Comparison of ENCODE assay signal across 21 mouse cellular contexts in genomic region chr1:162567351-162567750, GRCm38 (mm10). TPM values are rescaled to one million over a fixed set of nuclear protein-coding genes. Genes with fewer than 3 reads are reported as not detected.
DNase-seq lines count a peak whose midpoint lies in the region; ATAC-seq and TF ChIP-seq lines count a peak whose summit lies in the region.
"Had no signal": no experiment of that assay in that cellular context is flagged by ENCODE, and none has a peak within 500 bp of the region (broad histone marks: within the 10 kb centered on the region; RNA-seq: fewer than 3 reads in every experiment).

No protein-coding gene starts in this region.

- H3K79me2 ChIP-seq in CH12.LX (replicated peaks; ENCODE audit: control insufficient read depth, extremely low read depth, insufficient read depth, poor library complexity, severe bottlenecking): peaks cover 14% of the 10 kb centered on the region

- no peak overlapping the region for H3K4me3 ChIP-seq in CH12.LX (replicated peaks in 1 of 3; ENCODE audit: low read depth in 2 of 3, low read length in 2 of 3, poor library complexity in 1 of 3)
- H3K4me3 ChIP-seq in embryonic facial prominence, embryonic 10.5 days: no peak overlapping the region
- H3K4me3 ChIP-seq in limb, embryonic 12.5 days (replicated peaks): no peak overlapping the region
- no peak overlapping the region for H3K4me3 ChIP-seq in intestine, embryonic 15.5 days (replicated peaks)
- H3K4me3 ChIP-seq: forebrain, embryonic 12.5 days; heart, adult 2 months had no signal

- H3K9ac ChIP-seq in CH12.LX (ENCODE audit: insufficient read depth, low read depth): no peak overlapping the region
- no peak overlapping the region for H3K9ac ChIP-seq in limb, embryonic 12.5 days (replicated peaks)
- no peak overlapping the region for H3K9ac ChIP-seq in intestine, embryonic 15.5 days
- H3K9ac ChIP-seq: forebrain, embryonic 12.5 days had no signal

- peaks cover 0 to 2% of the 10 kb centered on the region in 2 experiments for H3K36me3 ChIP-seq in CH12.LX (replicated peaks in 1 of 2; ENCODE audit: control insufficient read depth in 1 of 2, insufficient read depth in 1 of 2, low read length in 1 of 2)
- no peaks in the 10 kb centered on the region for H3K36me3 ChIP-seq in embryonic facial prominence, embryonic 10.5 days (replicated peaks)
- no peaks in the 10 kb centered on the region for H3K36me3 ChIP-seq in limb, embryonic 12.5 days
- no peaks in the 10 kb centered on the region for H3K36me3 ChIP-seq in intestine, embryonic 15.5 days
- H3K36me3 ChIP-seq: forebrain, embryonic 12.5 days had no signal

- WGBS in embryonic facial prominence, embryonic 10.5 days: 31% methylated on average over 3 of the region's 3 CpGs
- WGBS in limb, embryonic 12.5 days: 26% methylated on average over 3 of the region's 3 CpGs
- WGBS in intestine, embryonic 15.5 days: 41% methylated on average over 3 of the region's 3 CpGs

- no peak for TF ChIP-seq CTCF in CH12.LX (conservative IDR thresholded peaks at IDR 0.05 in 1 of 2, IDR thresholded peaks at IDR 0.05 in 1 of 2; ENCODE audit: low read depth in 2 of 2, low read length in 2 of 2)

- TF ChIP-seq RAD21 in CH12.LX (IDR thresholded peaks at IDR 0.05; ENCODE audit: low read depth, low read length): no peak

- no peak for ATAC-seq in limb, embryonic 12.5 days (ENCODE audit: insufficient number of reproducible peaks, insufficient read depth, low FRiP score, low TSS enrichment, low read depth)
- ATAC-seq in intestine, embryonic 15.5 days: no peak
- ATAC-seq: activated CD4-positive, CD25-positive, alpha-beta regulatory T cell, adult 4 months; Patski had no signal

- DNase-seq in CH12.LX (ENCODE audit: extremely low read depth) (no peak), NIH3T3 (ENCODE audit: low read depth) (peak; percentile 12)
- DNase-seq in embryonic facial prominence, embryonic 10.5 days (ENCODE audit: low spot score): peak; percentile 45
- DNase-seq in adrenal gland, postnatal 36 days: no peak
- DNase-seq in kidney, postnatal 10 days: no peak
- DNase-seq: adrenal gland, postnatal 25 days; cerebellum, adult 18-20 months; gastrocnemius, postnatal 10 days; heart, adult 2 months; kidney, adult 2 months; kidney, postnatal 36 days; layer of hippocampus, adult 9-11 months; liver; lung, postnatal 14 days; midbrain, embryonic 14.5 days had no signal

- H3K4me1 ChIP-seq in CH12.LX (ENCODE audit: control insufficient read depth in 1 of 2, insufficient read depth in 2 of 2): peaks cover 10 to 32% of the 10 kb centered on the region in 2 experiments
- H3K4me1 ChIP-seq in embryonic facial prominence, embryonic 10.5 days: peaks cover 23% of the 10 kb centered on the region
- H3K4me1 ChIP-seq in limb, embryonic 12.5 days (replicated peaks): peaks cover 20% of the 10 kb centered on the region
- no peaks in the 10 kb centered on the region for H3K4me1 ChIP-seq in intestine, embryonic 15.5 days (replicated peaks)

- H3K27me3 ChIP-seq in CH12.LX (replicated peaks): no peaks in the 10 kb centered on the region
- H3K27me3 ChIP-seq in embryonic facial prominence, embryonic 10.5 days (replicated peaks; ENCODE audit: low read depth, poor library complexity, severe bottlenecking): no peaks in the 10 kb centered on the region
- H3K27me3 ChIP-seq in limb, embryonic 12.5 days: no peaks in the 10 kb centered on the region
- no peaks in the 10 kb centered on the region for H3K27me3 ChIP-seq in intestine, embryonic 15.5 days (replicated peaks)
- H3K27me3 ChIP-seq: forebrain, embryonic 12.5 days; Patski had no signal

- TF ChIP-seq EP300 in CH12.LX (IDR thresholded peaks at IDR 0.05; ENCODE audit: low read length): no peak; the same call in 1 of the 2 replicates

- no peaks in the 10 kb centered on the region for H3K9me3 ChIP-seq in CH12.LX (replicated peaks; ENCODE audit: low read length)
- no peaks in the 10 kb centered on the region for H3K9me3 ChIP-seq in embryonic facial prominence, embryonic 10.5 days
- H3K9me3 ChIP-seq in limb, embryonic 12.5 days: no peaks in the 10 kb centered on the region
- no peaks in the 10 kb centered on the region for H3K9me3 ChIP-seq in intestine, embryonic 15.5 days
- H3K9me3 ChIP-seq: forebrain, embryonic 12.5 days had no signal

- TF ChIP-seq POLR2A in CH12.LX (IDR thresholded peaks at IDR 0.05; ENCODE audit: low read depth, low read length): no peak

- dilution Hi-C loops in CH12.LX (cut with MboI; ENCODE audit: extremely low pct_ligation_motif_present, extremely low pct_unique_long_range_greater_than_20kb, low sequenced_read_pairs): no loop called here

- in situ Hi-C loops in CH12.LX (cut with MboI; ENCODE audit: low pct_ligation_motif_present, low pct_unique_long_range_greater_than_20kb, low sequenced_read_pairs): no loop called here

- H3K4me2 ChIP-seq in CH12.LX (ENCODE audit: insufficient read depth, low read depth, poor library complexity, severe bottlenecking): no peak overlapping the region
- H3K4me2 ChIP-seq in limb, embryonic 12.5 days: peak overlapping the region; percentile 19; the same call in 1 of the 2 replicates
- no peak overlapping the region for H3K4me2 ChIP-seq in intestine, embryonic 15.5 days (replicated peaks)
- H3K4me2 ChIP-seq: forebrain, embryonic 12.5 days had no signal

- no peak overlapping the region for H3K27ac ChIP-seq in CH12.LX (ENCODE audit: insufficient read depth, low read depth)
- no peak overlapping the region; the same call in 1 of the 2 replicates for H3K27ac ChIP-seq in embryonic facial prominence, embryonic 10.5 days (replicated peaks)
- no peak overlapping the region for H3K27ac ChIP-seq in limb, embryonic 12.5 days
- no peak overlapping the region for H3K27ac ChIP-seq in intestine, embryonic 15.5 days
- H3K27ac ChIP-seq: forebrain, embryonic 12.5 days; heart, adult 2 months; stomach, postnatal 0 days had no signal

TF ChIP-seq in CH12.LX, 34 proteins besides CTCF, POLR2A, EP300 and RAD21:
- TF ChIP-seq MAZ (IDR thresholded peaks at IDR 0.05; ENCODE audit: low read depth, low read length) (peak; percentile 76; the same call in 1 of the 2 replicates), ETS1 (conservative IDR thresholded peaks at IDR 0.05; ENCODE audit: low read depth, low read length) (no peak), ZNF384 (IDR thresholded peaks at IDR 0.05; ENCODE audit: low read depth, low read length) (no peak)

RNA-seq across cellular contexts. Expression of gene Vamp4, which starts 3.0 kb away (rescaled TPM):
- 17.9 and 18.0 TPM in 2 replicates for total RNA-seq in CH12.LX (2012; rRNA removed)
- total RNA-seq in CH12.LX (2014; rRNA removed): 38.5 and 46.0 TPM in 2 replicates
- 36.8 and 43.4 TPM in 2 replicates for polyA plus RNA-seq in CH12.LX (2012; ENCODE audit: insufficient read length, low read depth)
- polyA plus RNA-seq in embryonic facial prominence, embryonic 10.5 days (2016; fragmentation: Nextera tagmentation; extraction: Ambion mirVana): 51.4 and 54.7 TPM in 2 replicates
- polyA plus RNA-seq in limb, embryonic 12.5 days (2016; fragmentation: Nextera tagmentation; extraction: Ambion mirVana): 71.8 and 77.6 TPM in 2 replicates
- total RNA-seq in adrenal gland, postnatal 36 days (2021): 10 to 100 TPM; 41.4 to 41.6 TPM
- polyA plus RNA-seq in intestine, embryonic 15.5 days (2015; fragmentation: Nextera tagmentation; extraction: Ambion mirVana): 45.1 and 53.4 TPM in 2 replicates

RNA-seq across cellular contexts. Expression of gene Mettl13, which starts 19.0 kb away (rescaled TPM):
- total RNA-seq in CH12.LX (2012; rRNA removed) (22.8 and 31.5 TPM in 2 replicates), CH12.LX (2014; rRNA removed) (23.8 and 26.8 TPM in 2 replicates)
- 54.5 and 58.5 TPM in 2 replicates for polyA plus RNA-seq in CH12.LX (2012; ENCODE audit: insufficient read length, low read depth)
- polyA plus RNA-seq in embryonic facial prominence, embryonic 10.5 days (2016; fragmentation: Nextera tagmentation; extraction: Ambion mirVana): 33.7 and 37.4 TPM in 2 replicates
- polyA plus RNA-seq in limb, embryonic 12.5 days (2016; fragmentation: Nextera tagmentation; extraction: Ambion mirVana): 32.6 and 32.8 TPM in 2 replicates
- total RNA-seq in adrenal gland, postnatal 36 days (2021): 10 to 100 TPM; 15.5 to 18.4 TPM
- polyA plus RNA-seq in intestine, embryonic 15.5 days (2015; fragmentation: Nextera tagmentation; extraction: Ambion mirVana): 21.1 and 22.0 TPM in 2 replicates

Comparison
In these comparisons a context has a peak if more than half of its experiments do, and no peak if none do; other contexts are left out.
1. DNase-seq: peak in NIH3T3 (single experiment) and embryonic facial prominence, embryonic 10.5 days (single experiment); none in CH12.LX (single experiment), adrenal gland, postnatal 36 days (0 of 2) and kidney, postnatal 10 days (single experiment).